Mouse (Mus musculus): Measurements from ENCODE around the gene St8sia1. TPM values are rescaled to one million over a fixed set of nuclear protein-coding genes. Genes with fewer than 3 reads are reported as not detected.

The St8sia1 gene
- total RNA-seq, 1 experiment from 2014 or later, result 0.50 TPM

GRCm38 (mm10) chr6:142947029-142947428, 17.2 kb downstream of the St8sia1 start:
- ATAC-seq (replicated peaks; ENCODE audit: low read depth, poor library complexity, severe bottlenecking), result no peak

GRCm38 (mm10) chr6:142946069-142946871, 18.0 kb downstream of the St8sia1 start:
- no peak for ATAC-seq (replicated peaks; ENCODE audit: low read depth, poor library complexity, severe bottlenecking)

- no peak; the same call in 1 of the 2 replicates for ATAC-seq (replicated peaks; ENCODE audit: low read depth, poor library complexity, severe bottlenecking)
Measured at GRCm38 (mm10) chr6:142945461-142945860, 18.8 kb downstream of the St8sia1 start.

- no peak for ATAC-seq (replicated peaks; ENCODE audit: low read depth, poor library complexity, severe bottlenecking)
Measured at GRCm38 (mm10) chr6:142944470-142944869, 19.8 kb downstream of the St8sia1 start.

GRCm38 (mm10) chr6:142943419-142943818, 20.8 kb downstream of the St8sia1 start:
- no peak for ATAC-seq (replicated peaks; ENCODE audit: low read depth, poor library complexity, severe bottlenecking)

GRCm38 (mm10) chr6:142941596-142942381, 22.5 kb downstream of the St8sia1 start:
- peak; percentile 24; the same call in 1 of the 2 replicates for ATAC-seq (replicated peaks; ENCODE audit: low read depth, poor library complexity, severe bottlenecking)

- ATAC-seq (replicated peaks; ENCODE audit: low read depth, poor library complexity, severe bottlenecking), result no peak
Measured at GRCm38 (mm10) chr6:142941078-142941477, 23.2 kb downstream of the St8sia1 start.

- no peak for ATAC-seq (replicated peaks; ENCODE audit: low read depth, poor library complexity, severe bottlenecking)
Measured at GRCm38 (mm10) chr6:142938549-142939345, 25.5 kb downstream of the St8sia1 start.

- ATAC-seq (replicated peaks; ENCODE audit: low read depth, poor library complexity, severe bottlenecking), result no peak
Measured at GRCm38 (mm10) chr6:142938074-142938473, 26.2 kb downstream of the St8sia1 start.

- no peak for ATAC-seq (replicated peaks; ENCODE audit: low read depth, poor library complexity, severe bottlenecking)
Measured at GRCm38 (mm10) chr6:142932582-142932981, 31.7 kb downstream of the St8sia1 start.

GRCm38 (mm10) chr6:142932144-142932543, 32.1 kb downstream of the St8sia1 start:
- ATAC-seq (replicated peaks; ENCODE audit: low read depth, poor library complexity, severe bottlenecking), result no peak

- ATAC-seq (replicated peaks; ENCODE audit: low read depth, poor library complexity, severe bottlenecking), result no peak
Measured at GRCm38 (mm10) chr6:142928551-142929309, 35.5 kb downstream of the St8sia1 start.

GRCm38 (mm10) chr6:142926901-142927605, 37.2 kb downstream of the St8sia1 start:
- no peak for ATAC-seq (replicated peaks; ENCODE audit: low read depth, poor library complexity, severe bottlenecking)

- no peak for ATAC-seq (replicated peaks; ENCODE audit: low read depth, poor library complexity, severe bottlenecking)
Measured at GRCm38 (mm10) chr6:142925921-142926320, 38.3 kb downstream of the St8sia1 start.

GRCm38 (mm10) chr6:142925374-142925773, 38.9 kb downstream of the St8sia1 start:
- ATAC-seq (replicated peaks; ENCODE audit: low read depth, poor library complexity, severe bottlenecking), result no peak

- ATAC-seq (replicated peaks; ENCODE audit: low read depth, poor library complexity, severe bottlenecking), result no peak
Measured at GRCm38 (mm10) chr6:142920901-142921300, 43.4 kb downstream of the St8sia1 start.

- no peak for ATAC-seq (replicated peaks; ENCODE audit: low read depth, poor library complexity, severe bottlenecking)
Measured at GRCm38 (mm10) chr6:142918691-142919090, 45.6 kb downstream of the St8sia1 start.

GRCm38 (mm10) chr6:142917471-142917901, 46.8 kb downstream of the St8sia1 start:
- peak; percentile 2; the same call in 1 of the 2 replicates for ATAC-seq (replicated peaks; ENCODE audit: low read depth, poor library complexity, severe bottlenecking)
